Mouse (Mus musculus) hematopoietic stem cell, adult 5-6 weeks (primary cell): ENCODE data around the gene Trh. TPM values are rescaled to one million over a fixed set of nuclear protein-coding genes. Genes with fewer than 3 reads are reported as not detected.

Source experiments
- ATAC-seq, 2 experiments: fragments of 125-278 bp in 1 of 2; replicated peaks in 1 of 2; 2 replicates each; pipeline ENCODE4 v1.8.0; 2016 to 2017; ENCODE audit warnings: inconsistent platforms in 2 of 2, mild to moderate bottlenecking in 2 of 2, moderate number of reproducible peaks in 2 of 2, low read depth in 1 of 2, moderate TSS enrichment in 1 of 2; ENCODE audit not compliant: low FRiP score in 2 of 2, poor library complexity in 2 of 2, severe bottlenecking in 2 of 2, insufficient read depth in 1 of 2, low TSS enrichment in 1 of 2
- total RNA-seq: library from RNA; stranded (forward); fragments of 172-1452, 232-1000 nt; gene quantifications from 2 replicates; pipeline ENCODE4 v1.2.3, GENCODE M21; 2017

Gene Trh
- total RNA-seq, 1 experiment from 2014 or later, result not detected

GRCm38 (mm10) chr6:92231762-92232161 is 12.7 kb downstream of the Trh start:
- ATAC-seq, result no peak

- ATAC-seq, result no peak
Measured at GRCm38 (mm10) chr6:92231356-92231755, 13.1 kb downstream of the Trh start.

- no peak for ATAC-seq
Measured at GRCm38 (mm10) chr6:92229586-92229985, 14.9 kb downstream of the Trh start.

GRCm38 (mm10) chr6:92229103-92229502 is 15.3 kb downstream of the Trh start:
- no peak for ATAC-seq

GRCm38 (mm10) chr6:92224981-92225380 is 19.5 kb downstream of the Trh start:
- no peak for ATAC-seq

- no peak for ATAC-seq
Measured at GRCm38 (mm10) chr6:92222021-92222420, 22.4 kb downstream of the Trh start.

GRCm38 (mm10) chr6:92221604-92222003 is 22.8 kb downstream of the Trh start:
- no peak for ATAC-seq

GRCm38 (mm10) chr6:92219445-92219844 is 25.0 kb downstream of the Trh start:
- ATAC-seq, result no peak

GRCm38 (mm10) chr6:92214773-92215449 is 29.5 kb downstream of the Trh start, which contains the start of gene Rbsn:
Gene Rbsn (minus strand): TSS chr6:92214925.
- ATAC-seq, result peak; percentile 97 to 99

- peak; percentile 4 to 28; a peak in 3 of 4 replicates for ATAC-seq
Measured at GRCm38 (mm10) chr6:92214055-92214772, 30.2 kb downstream of the Trh start.

- ATAC-seq, result peak in 1 of 2 experiments; percentile 10; a peak in 1 of 4 replicates
Measured at GRCm38 (mm10) chr6:92199414-92199813, 45.0 kb downstream of the Trh start.

Other genes starting within 250 kb of the Trh start
- gene Nr2c2, start 153.3 kb downstream of the Trh start, total RNA-seq, result 68.7 and 81.9 TPM in 2 replicates
- gene Mrps25, start 60.6 kb downstream of the Trh start, total RNA-seq, result 46.5 and 62.4 TPM in 2 replicates
- gene Rbsn, start 29.7 kb downstream of the Trh start, total RNA-seq, result 15.8 and 28.8 TPM in 2 replicates